Mouse (Mus musculus) hindbrain, embryonic 12.5 days (tissue): ENCODE measurements around the gene Gpr107. TPM values are rescaled to one million over a fixed set of nuclear protein-coding genes. Genes with fewer than 3 reads are reported as not detected.

Experiments used
- ATAC-seq: fragments of 200-750 bp; cut with Nextera tagmentation; 2 replicates; pipeline ENCODE4 v1.8.0; 2017; ENCODE audit warnings: moderate TSS enrichment; ENCODE audit not compliant: low FRiP score
- H3K27ac ChIP-seq: fragments of 300-500 bp; sonication (generic); 2 replicates; pipeline ENCODE4 v1.5.1; 2016; ENCODE audit warnings: mild to moderate bottlenecking
- H3K27me3 ChIP-seq: fragments of 300-500 bp; sonication (generic); 2 replicates; pipeline ENCODE4 v1.6.1; 2016; ENCODE audit warnings: mild to moderate bottlenecking
- H3K36me3 ChIP-seq: fragments of 300-500 bp; sonication (generic); 2 replicates; pipeline ENCODE4 v1.6.1; 2016; ENCODE audit warnings: mild to moderate bottlenecking
- H3K4me1 ChIP-seq: fragments of 300-500 bp; sonication (generic); 2 replicates; pipeline ENCODE4 v1.6.1; 2016
- H3K4me2 ChIP-seq: fragments of 300-500 bp; sonication (generic); replicated peaks from 2 replicates; pipeline ENCODE4 v1.6.1; 2016; ENCODE audit warnings: mild to moderate bottlenecking
- H3K4me3 ChIP-seq: fragments of 300-500 bp; sonication (generic); 2 replicates; pipeline ENCODE4 v1.5.1; 2016; ENCODE audit warnings: mild to moderate bottlenecking
- H3K9ac ChIP-seq: fragments of 300-500 bp; sonication (generic); 2 replicates; pipeline ENCODE4 v1.6.1; 2016; ENCODE audit warnings: mild to moderate bottlenecking, moderate library complexity
- H3K9me3 ChIP-seq: fragments of 300-500 bp; sonication (generic); replicated peaks from 2 replicates; pipeline ENCODE4 v1.6.1; 2016; ENCODE audit warnings: mild to moderate bottlenecking
- WGBS: fragments of 180-500 bp; shearing (Covaris S2); methylation state at CpG from one replicate; pipeline ENCODE4 v1.1.7; 2016; 5-methylcytosine and 5-hydroxymethylcytosine counted together
- polyA plus RNA-seq: library from polyadenylated mRNA; unstranded; fragments of >200 nt; fragmentation: Nextera tagmentation; extraction: Ambion mirVana; gene quantifications from 2 replicates; pipeline ENCODE4 v1.2.1, GENCODE M21; 2016

The Gpr107 gene
- polyA plus RNA-seq, 1 experiment from 2014 or later: 43.1 TPM

DNA sequence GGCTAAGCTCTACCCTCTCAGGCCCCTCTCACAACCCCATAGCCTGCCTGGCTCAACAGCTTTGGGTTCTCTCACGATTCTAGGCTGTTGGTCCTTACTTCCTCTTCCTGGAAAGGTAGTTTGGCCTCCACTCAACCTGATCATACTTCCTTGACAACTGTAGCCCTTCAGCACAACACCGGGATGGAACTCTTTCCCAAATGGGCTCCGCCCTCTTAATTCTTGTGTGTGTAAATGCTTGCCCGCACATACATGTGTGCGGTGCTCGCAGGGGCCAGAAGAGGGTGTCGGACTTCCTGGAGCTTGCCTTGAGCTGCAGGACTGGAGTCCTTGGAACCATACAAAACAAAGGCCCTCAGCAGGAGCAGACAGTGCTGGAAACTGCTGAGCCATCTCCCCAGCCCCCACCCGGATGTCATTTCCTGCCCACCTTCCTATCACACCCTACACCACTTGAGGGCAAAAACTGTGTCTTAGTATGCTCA, 21.3 kb upstream of the Gpr107 start:
- WGBS: 82% methylated on average over 8 of the region's 8 CpGs
- H3K4me2 ChIP-seq: no peak overlapping the region
- H3K4me3 ChIP-seq: no peak overlapping the region
- H3K27me3 ChIP-seq: no peaks in the 10 kb centered on the region
- no peaks in the 10 kb centered on the region for H3K36me3 ChIP-seq
- no peak overlapping the region for H3K9ac ChIP-seq
- peaks cover 13% of the 10 kb centered on the region; the same call in 1 of the 2 replicates for H3K4me1 ChIP-seq
- H3K9me3 ChIP-seq: no peaks in the 10 kb centered on the region
- no peak overlapping the region for H3K27ac ChIP-seq
- ATAC-seq: no peak

DNA sequence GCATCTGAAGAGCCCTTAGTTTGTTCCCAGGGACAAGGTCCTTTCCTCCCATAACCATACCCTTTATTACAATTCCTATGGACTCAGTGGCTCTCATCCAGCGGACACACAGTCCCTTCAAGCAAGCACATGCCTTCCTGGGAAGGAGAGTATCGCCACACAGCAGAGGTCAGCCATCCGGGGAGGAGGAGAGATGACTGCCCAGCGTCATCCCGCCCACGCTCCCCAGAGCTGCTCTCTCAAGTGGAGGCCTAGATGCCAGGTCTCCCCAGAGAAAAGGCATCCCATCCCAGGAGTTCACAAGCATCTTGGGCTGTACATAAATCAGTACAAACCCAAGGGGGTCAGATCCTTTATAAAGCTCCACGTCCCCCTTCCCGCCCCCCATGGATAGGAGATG, 19.4 kb upstream of the Gpr107 start:
- Histone ChIP-seq H3K9me3 (no peaks in the 10 kb centered on the region), H3K4me2 (no peak overlapping the region), H3K36me3 (no peaks in the 10 kb centered on the region), H3K4me1 (peaks cover 9% of the 10 kb centered on the region; the same call in 1 of the 2 replicates), H3K27ac (no peak overlapping the region), H3K9ac (no peak overlapping the region), H3K4me3 (no peak overlapping the region), H3K27me3 (no peaks in the 10 kb centered on the region)
- 59% methylated on average over 8 of the region's 8 CpGs for WGBS
- ATAC-seq: no peak

DNA sequence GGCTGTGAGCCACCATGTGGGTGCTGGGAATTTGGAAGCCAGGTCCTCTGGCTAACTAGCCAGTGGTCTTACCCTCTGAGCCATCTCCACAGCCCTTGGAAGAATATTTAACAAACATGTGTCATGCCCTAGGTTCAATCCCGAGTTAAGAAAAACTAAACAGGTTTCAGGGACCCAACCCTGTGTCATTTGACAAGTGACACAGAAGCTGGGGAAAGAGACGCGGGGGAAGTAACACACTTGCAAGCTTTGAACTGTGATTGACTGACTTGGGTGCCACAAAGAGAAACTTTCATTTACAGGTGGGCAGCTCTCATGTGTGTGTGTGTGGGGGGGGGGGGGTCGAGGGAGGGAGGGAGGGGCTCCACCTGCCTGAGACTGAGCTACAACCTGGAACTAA, 18.1 kb upstream of the Gpr107 start:
- Histone ChIP-seq H3K9me3 (no peaks in the 10 kb centered on the region), H3K4me1 (peaks cover 9% of the 10 kb centered on the region; the same call in 1 of the 2 replicates), H3K4me2 (no peak overlapping the region), H3K9ac (no peak overlapping the region), H3K4me3 (no peak overlapping the region), H3K27me3 (no peaks in the 10 kb centered on the region), H3K27ac (no peak overlapping the region), H3K36me3 (no peaks in the 10 kb centered on the region)
- WGBS: 84% methylated on average over 3 of the region's 4 CpGs
- ATAC-seq: no peak

DNA sequence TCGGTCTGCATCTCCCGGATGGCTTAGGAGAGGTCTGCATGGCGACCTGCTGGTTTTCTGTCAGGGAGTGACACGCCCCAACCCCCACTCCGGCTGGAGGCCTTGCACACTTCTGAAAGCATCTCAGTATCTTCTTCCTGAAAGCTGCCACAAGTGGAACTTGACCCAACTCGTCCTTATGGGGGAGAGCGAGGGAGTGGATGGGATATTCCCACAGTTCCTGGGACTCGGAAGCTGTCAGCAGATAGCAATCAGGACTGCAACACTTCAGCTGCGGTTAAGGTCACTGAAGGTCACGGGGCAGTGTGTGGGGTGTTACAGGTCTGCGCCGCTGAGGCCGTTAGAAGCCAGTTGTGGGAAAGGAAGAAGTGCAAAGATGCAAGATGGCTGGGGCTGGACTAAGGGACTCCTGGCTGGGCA, 16.6 kb upstream of the Gpr107 start:
- WGBS: 56% methylated on average over 13 of the region's 13 CpGs
- no peak for ATAC-seq
- H3K36me3 ChIP-seq: no peaks in the 10 kb centered on the region
- H3K4me3 ChIP-seq: no peak overlapping the region
- H3K27ac ChIP-seq: no peak overlapping the region
- no peak overlapping the region for H3K9ac ChIP-seq
- H3K27me3 ChIP-seq: 0 out of 2 replicates have a peak, but pooled peaks cover 2% of the 10 kb centered on the region
- H3K4me1 ChIP-seq: peaks cover 12% of the 10 kb centered on the region
- H3K4me2 ChIP-seq: no peak overlapping the region
- no peaks in the 10 kb centered on the region for H3K9me3 ChIP-seq

DNA sequence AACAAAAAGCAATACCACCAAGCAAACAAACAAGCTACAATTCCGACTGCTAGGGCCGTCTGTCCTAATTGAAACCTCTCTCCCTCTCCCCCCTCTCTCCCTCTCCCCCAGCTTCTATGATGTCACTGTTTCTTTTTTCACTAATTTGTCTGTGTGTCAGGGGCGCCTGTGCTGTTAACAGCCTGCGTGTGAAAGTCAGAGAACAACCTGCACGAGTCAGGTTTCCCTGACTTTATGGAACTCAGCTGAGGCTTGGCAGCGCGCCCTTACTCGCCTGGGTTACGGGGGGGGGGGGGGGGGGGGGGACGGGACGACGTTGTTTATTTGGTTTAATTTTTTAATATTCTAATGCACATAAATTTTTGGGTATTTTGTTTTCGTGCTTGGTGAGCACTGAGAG, 15.8 kb upstream of the Gpr107 start:
- Histone ChIP-seq H3K9ac (no peak overlapping the region), H3K4me2 (no peak overlapping the region), H3K4me1 (peaks cover 15% of the 10 kb centered on the region), H3K36me3 (no peaks in the 10 kb centered on the region), H3K27ac (no peak overlapping the region), H3K27me3 (0 out of 2 replicates have a peak, but pooled peaks cover 2% of the 10 kb centered on the region), H3K9me3 (no peaks in the 10 kb centered on the region), H3K4me3 (no peak overlapping the region)
- 74% methylated on average over 13 of the region's 13 CpGs for WGBS
- no peak for ATAC-seq

DNA sequence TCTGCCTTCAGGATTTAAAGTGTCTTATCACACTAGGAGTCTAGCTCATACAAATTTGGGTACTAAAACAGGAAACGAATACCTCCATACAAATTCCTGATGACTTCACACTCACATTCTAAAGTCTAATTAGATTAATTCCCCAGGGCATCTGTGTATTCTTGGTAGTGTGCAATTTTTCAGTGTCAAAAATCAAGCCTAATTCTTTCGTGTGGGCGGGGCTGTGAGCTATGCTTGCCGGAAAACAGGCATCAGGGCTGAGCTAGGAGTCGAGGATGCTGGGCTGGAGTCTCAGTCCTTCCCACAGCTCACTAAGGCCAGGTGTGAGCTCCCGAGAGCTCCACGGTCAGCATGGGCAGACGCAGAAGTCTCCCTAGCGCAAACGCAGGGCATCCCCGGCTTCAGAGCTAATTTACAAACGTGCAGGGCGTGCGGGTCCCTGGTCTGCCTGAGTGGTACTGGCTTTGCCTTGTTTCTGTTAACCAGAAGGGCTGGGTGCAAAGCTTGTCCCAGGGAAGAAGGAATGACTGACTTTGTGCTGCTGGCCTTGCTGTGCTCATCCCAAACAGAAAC, 15.0 kb upstream of the Gpr107 start:
- Histone ChIP-seq H3K4me1 (peaks cover 17% of the 10 kb centered on the region), H3K9ac (no peak overlapping the region), H3K27ac (no peak overlapping the region), H3K36me3 (no peaks in the 10 kb centered on the region), H3K4me2 (no peak overlapping the region), H3K9me3 (no peaks in the 10 kb centered on the region), H3K27me3 (0 out of 2 replicates have a peak, but pooled peaks cover 2% of the 10 kb centered on the region), H3K4me3 (no peak overlapping the region)
- 78% methylated on average over 14 of the region's 14 CpGs for WGBS
- ATAC-seq: no peak

DNA sequence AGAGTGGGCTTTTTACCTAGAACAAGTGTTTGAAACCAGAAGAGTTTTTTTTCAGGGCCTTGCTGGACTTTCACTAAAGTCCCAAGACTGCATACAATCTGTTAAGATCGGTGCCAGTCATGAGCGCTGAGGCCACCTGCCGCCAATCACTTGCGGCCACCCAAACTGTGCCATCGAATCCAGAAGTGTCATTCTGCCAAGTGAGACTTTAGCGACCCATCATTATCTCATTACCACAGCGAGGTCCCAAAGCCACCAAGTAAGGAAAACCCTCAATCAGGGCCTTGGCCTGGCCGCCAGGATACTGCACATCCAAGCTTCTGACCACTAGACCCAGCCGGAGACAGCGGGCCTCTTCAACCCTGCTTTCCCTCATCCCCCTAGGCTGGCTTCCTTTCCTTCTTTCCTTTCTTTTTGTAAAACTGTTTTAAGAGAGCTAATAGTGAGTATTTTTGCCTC, 12.9 kb upstream of the Gpr107 start:
- Histone ChIP-seq H3K4me3 (no peak overlapping the region), H3K9me3 (no peaks in the 10 kb centered on the region), H3K36me3 (no peaks in the 10 kb centered on the region), H3K9ac (no peak overlapping the region), H3K4me1 (peaks cover 16% of the 10 kb centered on the region), H3K4me2 (no peak overlapping the region), H3K27ac (no peak overlapping the region), H3K27me3 (peaks cover 13% of the 10 kb centered on the region)
- 90% methylated on average over 10 of the region's 10 CpGs for WGBS
- no peak for ATAC-seq

DNA sequence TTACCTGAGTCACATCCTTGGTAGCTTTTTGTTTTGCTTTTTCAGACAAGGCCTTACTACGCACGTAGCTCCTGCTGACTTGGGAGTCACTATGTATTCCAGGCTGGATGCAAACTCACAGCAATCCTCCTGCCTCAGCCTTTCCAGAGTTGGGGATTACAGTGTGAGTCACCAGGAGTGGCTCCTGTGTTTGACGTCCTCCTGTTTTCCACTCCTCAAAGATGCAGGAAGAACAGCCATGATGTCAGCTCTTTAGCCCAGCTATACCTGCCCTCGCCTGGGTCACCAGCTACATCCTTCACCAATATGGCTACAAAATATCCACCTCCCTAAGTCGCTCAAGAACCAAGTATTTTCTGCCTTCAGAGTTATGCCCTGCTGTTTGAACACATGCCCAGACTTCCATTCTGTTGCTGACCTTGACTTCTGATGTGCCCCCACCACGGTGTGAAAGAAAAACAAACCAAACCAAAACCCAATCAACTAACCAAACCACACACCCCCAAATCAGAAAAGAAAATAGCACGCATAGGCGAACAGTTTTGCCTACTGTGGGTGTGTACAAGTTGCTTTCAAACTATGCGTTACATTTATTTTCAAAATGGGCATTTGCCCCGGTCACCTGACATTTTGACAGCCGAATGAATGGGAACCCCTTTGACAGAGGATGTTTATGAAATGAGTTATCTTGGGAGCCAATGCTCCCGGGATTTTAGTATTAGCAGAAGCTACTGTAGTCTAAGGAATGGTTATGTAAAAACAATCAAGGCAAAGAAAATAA, 11.9 kb upstream of the Gpr107 start:
- peak overlapping the region; percentile 73 for H3K4me2 ChIP-seq
- H3K27me3 ChIP-seq: peaks cover 15% of the 10 kb centered on the region
- H3K9me3 ChIP-seq: no peaks in the 10 kb centered on the region
- 0 out of 2 replicates have a peak overlapping the region, but pooled peaks have one; percentile 85 for H3K9ac ChIP-seq
- H3K27ac ChIP-seq: no peak overlapping the region
- WGBS: 79% methylated on average over 12 of the region's 12 CpGs
- ATAC-seq: no peak
- H3K4me1 ChIP-seq: peaks cover 16% of the 10 kb centered on the region
- no peaks in the 10 kb centered on the region for H3K36me3 ChIP-seq
- H3K4me3 ChIP-seq: peak overlapping the region; percentile 80

DNA sequence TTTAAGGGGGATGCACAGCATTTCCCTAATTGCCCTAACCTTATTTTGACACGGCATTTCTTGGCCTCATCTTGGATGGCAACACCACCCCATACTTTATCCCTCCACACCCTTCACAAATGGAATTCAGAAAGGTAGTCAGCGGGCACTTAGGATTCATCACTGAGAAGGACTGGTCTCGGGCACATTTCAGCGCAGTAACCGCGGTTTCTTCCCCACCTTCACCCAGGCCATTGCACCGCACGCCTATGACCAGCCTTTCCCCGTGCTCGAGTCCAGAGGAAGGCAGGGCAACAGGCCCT, 11.4 kb upstream of the Gpr107 start:
- Histone ChIP-seq H3K36me3 (0 out of 2 replicates have a peak, but pooled peaks cover 3% of the 10 kb centered on the region), H3K27ac (no peak overlapping the region), H3K4me1 (peaks cover 16% of the 10 kb centered on the region), H3K27me3 (peaks cover 15% of the 10 kb centered on the region), H3K4me2 (peak overlapping the region; percentile 73), H3K9ac (peak overlapping the region; percentile 85), H3K9me3 (no peaks in the 10 kb centered on the region), H3K4me3 (peak overlapping the region; percentile 80)
- 9% methylated on average over 10 of the region's 10 CpGs for WGBS
- no peak for ATAC-seq

DNA sequence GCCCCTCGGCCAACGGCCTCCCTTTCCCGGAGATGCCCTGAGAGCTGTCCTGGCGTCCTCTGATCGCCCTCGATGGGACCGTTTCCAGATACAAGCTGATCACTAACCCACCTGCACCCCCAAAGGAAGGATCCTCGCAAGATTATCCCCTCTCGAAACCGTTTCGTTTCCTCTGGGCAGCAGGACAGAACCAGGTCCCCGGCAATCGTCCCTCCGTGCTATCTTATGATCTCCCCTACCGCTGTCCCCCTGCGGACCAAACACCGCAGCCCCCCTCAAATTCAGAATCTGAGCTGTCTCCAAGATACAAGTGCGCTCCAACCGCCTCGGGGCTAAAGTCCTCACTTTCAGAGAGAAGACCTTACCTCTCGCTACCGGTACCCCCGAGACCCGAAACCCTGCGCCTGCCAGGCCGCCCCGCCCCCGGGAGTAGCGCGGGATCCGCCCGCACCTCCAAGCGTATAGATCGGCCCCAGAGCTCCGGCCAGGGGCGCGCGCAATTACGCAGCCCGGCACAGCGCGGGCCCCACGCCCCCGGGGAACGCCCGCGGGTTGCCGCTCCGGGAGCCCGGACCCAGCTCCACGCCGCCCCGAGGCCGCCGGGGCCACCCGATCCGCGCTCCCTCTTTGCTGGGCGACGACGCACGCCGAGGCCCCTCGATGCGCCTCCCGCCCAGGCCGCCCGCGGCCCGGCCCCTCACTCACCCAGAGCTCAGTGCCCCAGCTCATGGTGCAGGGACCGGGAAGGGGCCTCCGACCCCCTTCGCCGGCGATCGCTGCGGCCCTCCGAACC, 10.8 kb upstream of the Gpr107 start:
- WGBS: under 1% methylated on average over 71 of the region's 78 CpGs
- H3K4me3 ChIP-seq: peak overlapping the region; percentile 80
- ATAC-seq: peak; percentile 79

DNA sequence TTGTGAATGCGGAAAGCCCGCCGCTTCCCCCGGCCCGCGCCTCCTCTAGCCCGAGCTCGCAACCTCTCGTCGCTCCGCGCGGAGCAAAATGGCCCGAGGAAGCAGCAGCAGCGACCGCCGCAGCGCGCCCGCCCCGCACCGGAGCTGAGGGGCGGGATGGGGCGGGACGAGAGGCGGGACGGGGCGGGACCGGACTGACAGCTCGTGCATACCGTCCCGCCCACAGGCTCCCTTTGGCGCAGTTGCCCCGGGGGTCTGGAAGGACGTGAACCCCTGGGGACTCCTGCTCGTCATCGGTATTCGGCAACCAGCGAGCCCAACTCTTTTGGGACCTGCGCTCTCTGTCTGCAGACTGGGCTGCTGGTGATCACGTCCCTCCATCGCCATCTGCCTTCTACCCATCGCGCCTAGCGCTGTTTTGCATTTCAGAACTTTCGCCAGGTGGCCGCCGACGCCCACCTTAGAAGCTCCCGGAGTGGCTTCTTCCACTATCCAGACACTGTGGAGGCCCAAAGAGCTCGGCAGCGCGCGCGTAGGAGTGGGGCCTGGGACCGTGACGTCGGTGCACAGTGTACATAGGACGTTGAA, 10.2 kb upstream of the Gpr107 start, which contains the start of gene Fnbp1:
Fnbp1 (minus strand) TSS at position 142 of the 588 bp plus-strand sequence.
- H3K4me3 ChIP-seq: peak within 1 kb of the TSS; percentile 80
- H3K36me3 ChIP-seq: peaks cover 14% of the 10 kb centered on the region
- peak within 1 kb of the TSS; percentile 85 for H3K9ac ChIP-seq
- peaks cover 16% of the 10 kb centered on the region for H3K4me1 ChIP-seq
- H3K9me3 ChIP-seq: no peaks in the 10 kb centered on the region
- peaks cover 15% of the 10 kb centered on the region for H3K27me3 ChIP-seq
- peak within 1 kb of the TSS; percentile 73 for H3K4me2 ChIP-seq
- H3K27ac ChIP-seq: peak within 1 kb of the TSS; percentile 75
- ATAC-seq: peak; percentile 94
- under 1% methylated on average over 47 of the region's 59 CpGs for WGBS

More for the DNA sequence above, 10.8 kb upstream of the Gpr107 start:
- Histone ChIP-seq H3K4me2 (peak overlapping the region; percentile 73), H3K27ac (peak overlapping the region; percentile 75), H3K27me3 (peaks cover 15% of the 10 kb centered on the region), H3K36me3 (peaks cover 7% of the 10 kb centered on the region), H3K9ac (peak overlapping the region; percentile 85), H3K9me3 (no peaks in the 10 kb centered on the region), H3K4me1 (peaks cover 16% of the 10 kb centered on the region)
